Mouse (Mus musculus) MEL (cell line): ENCODE data around the gene Ms4a12.

Source experiments
- CHD1 ChIP-seq: IDR thresholded peaks from 2 replicates; pipeline ENCODE4 v1.6.1; 2012; ENCODE audit warnings: low read depth, mild to moderate bottlenecking, inconsistent platforms, low read length, improper control_type of control experiment
- CTCF ChIP-seq, 3 experiments: IDR thresholded peaks in 2 of 3; conservative IDR thresholded peaks in 1 of 3; 2 replicates each; pipeline ENCODE4 v1.5.1; 2011 to 2012; ENCODE audit warnings: low read length in 3 of 3, low read depth in 2 of 3, mild to moderate bottlenecking in 2 of 3, improper control_type of control experiment in 1 of 3, inconsistent platforms in 1 of 3, mixed read lengths in 1 of 3, moderate library complexity in 1 of 3; ENCODE audit not compliant: control insufficient read depth in 1 of 3, insufficient read depth in 1 of 3, poor library complexity in 1 of 3, severe bottlenecking in 1 of 3
- KAT2A ChIP-seq: conservative IDR thresholded peaks from 2 replicates; pipeline ENCODE4 v1.6.1; 2012; ENCODE audit warnings: low read depth, low read length, improper control_type of control experiment, inconsistent platforms
- POLR2A ChIP-seq, 2 experiments: IDR thresholded peaks; 2 replicates each; pipeline ENCODE4 v1.6.1; 2011 to 2012; ENCODE audit warnings: low read length in 2 of 2, mild to moderate bottlenecking in 2 of 2, control low read depth in 1 of 2, improper control_type of control experiment in 1 of 2, low read depth in 1 of 2, moderate library complexity in 1 of 2; ENCODE audit not compliant: control insufficient read depth in 1 of 2, insufficient read depth in 1 of 2, poor library complexity in 1 of 2
- POLR2AphosphoS2 ChIP-seq: IDR thresholded peaks from 2 replicates; pipeline ENCODE4 v1.6.1; 2011; ENCODE audit warnings: low read length, improper control_type of control experiment
- RCOR1 ChIP-seq: IDR thresholded peaks from 2 replicates; pipeline ENCODE4 v1.6.1; 2012; ENCODE audit warnings: low read depth, mild to moderate bottlenecking, inconsistent platforms, low read length, improper control_type of control experiment
- TAL1 ChIP-seq: IDR thresholded peaks from 2 replicates; pipeline ENCODE4 v1.6.1; 2012; ENCODE audit warnings: mild to moderate bottlenecking, inconsistent platforms, low read length, moderate library complexity, mixed read lengths
- UBTF ChIP-seq: IDR thresholded peaks from 2 replicates; pipeline ENCODE4 v1.6.1; 2012; ENCODE audit warnings: low read depth, mild to moderate bottlenecking, inconsistent platforms, low read length, improper control_type of control experiment, moderate library complexity, borderline replicate concordance; ENCODE audit not compliant: insufficient read depth
- USF1 ChIP-seq: IDR thresholded peaks from 2 replicates; pipeline ENCODE4 v1.6.1; 2014; ENCODE audit warnings: low read depth, mild to moderate bottlenecking, inconsistent platforms, low read length, improper control_type of control experiment, moderate library complexity
- ZNF384 ChIP-seq: IDR thresholded peaks from 2 replicates; pipeline ENCODE4 v1.6.1; 2012; ENCODE audit warnings: low read depth, mild to moderate bottlenecking, inconsistent platforms, low read length, improper control_type of control experiment

DNA sequence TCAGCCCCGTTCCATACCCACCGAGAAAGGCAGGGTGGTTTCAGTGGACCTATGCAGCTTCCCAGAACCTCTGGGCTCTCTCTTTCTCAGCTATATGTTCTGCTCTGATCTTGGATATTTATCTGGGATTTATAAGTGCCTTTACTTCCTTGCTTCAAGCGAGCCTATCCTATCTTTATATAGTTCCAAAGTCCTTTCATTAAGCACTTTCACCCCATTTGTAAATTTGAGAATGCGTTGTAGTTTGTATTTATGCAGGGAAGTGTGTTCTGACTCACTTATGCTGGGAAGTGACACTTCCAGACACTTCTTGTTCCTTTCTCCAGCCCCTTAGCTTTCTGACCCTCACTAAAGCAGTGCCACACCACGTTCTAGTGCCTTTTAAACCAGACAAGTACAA, at the start of gene Ms4a12:
- TF ChIP-seq RCOR1 (no peak), CTCF (IDR thresholded peaks at IDR 0.05 in 2 of 3, conservative IDR thresholded peaks at IDR 0.05 in 1 of 3; ENCODE audit: control insufficient read depth in 1 of 3, insufficient read depth in 1 of 3, low read depth in 2 of 3, low read length in 3 of 3, poor library complexity in 1 of 3, severe bottlenecking in 1 of 3) (no peak), POLR2AphosphoS2 (no peak), POLR2A (IDR thresholded peaks at IDR 0.05; ENCODE audit: control insufficient read depth in 1 of 2, insufficient read depth in 1 of 2, low read depth in 1 of 2, low read length in 2 of 2, poor library complexity in 1 of 2) (no peak), UBTF (no peak), ZNF384 (no peak), USF1 (no peak), TAL1 (no peak), CHD1 (no peak), KAT2A (no peak)
